In the genomic region with DNA sequence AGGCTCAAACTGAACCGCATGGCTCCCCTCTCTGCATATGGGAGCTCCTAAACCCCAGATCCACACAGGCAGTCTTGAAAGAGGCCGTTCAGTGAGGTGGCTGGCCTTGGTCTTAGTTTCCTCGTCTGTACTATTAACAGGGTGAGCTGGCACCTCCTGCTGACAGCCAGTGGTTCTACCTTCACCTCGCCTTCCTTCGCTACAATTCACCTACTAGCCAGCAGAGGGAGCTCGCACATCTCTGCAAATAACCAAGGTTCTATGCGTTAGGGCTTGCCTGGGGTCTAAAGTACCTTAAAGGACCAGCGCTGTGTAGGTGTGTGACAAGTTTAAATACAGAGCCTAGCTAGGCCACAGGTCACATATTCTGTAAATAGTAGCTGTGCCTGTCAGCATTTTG, we compare ENCODE assay signal across 9 mouse cellular contexts. TPM values are rescaled to one million over a fixed set of nuclear protein-coding genes. Genes with fewer than 3 reads are reported as not detected.
DNase-seq lines count a peak whose midpoint lies in the region; ATAC-seq and TF ChIP-seq lines count a peak whose summit lies in the region.
"Had no signal": no experiment of that assay in that cellular context is flagged by ENCODE, and none has a peak within 500 bp of the region (broad histone marks: within the 10 kb centered on the region; RNA-seq: fewer than 3 reads in every experiment).

No protein-coding gene starts in this region.

- H3K4me1 ChIP-seq in heart, embryonic 16.5 days (ENCODE audit: control insufficient read depth, insufficient read depth, low read length), result peaks cover 4% of the 10 kb centered on the region; the same call in 1 of the 2 replicates
- H3K4me1 ChIP-seq in liver, embryonic 12.5 days, result peaks cover 5% of the 10 kb centered on the region; the same call in 1 of the 2 replicates
- 0 out of 2 replicates have a peak, but pooled peaks cover 3% of the 10 kb centered on the region for H3K4me1 ChIP-seq in stomach, embryonic 15.5 days

- TF ChIP-seq CTCF in brain, embryonic 14.5 days (IDR thresholded peaks at IDR 0.05; ENCODE audit: borderline replicate concordance, extremely low read depth, insufficient read depth, insufficient read length), result peak; percentile 96

- H3K4me3 ChIP-seq in heart, embryonic 16.5 days (ENCODE audit: low read length), result no peak overlapping the region
- H3K4me3 ChIP-seq in liver, embryonic 12.5 days, result no peak overlapping the region
- no peak overlapping the region for H3K4me3 ChIP-seq in stomach, embryonic 15.5 days (replicated peaks)
- H3K4me3 ChIP-seq: erythroblast, embryonic 14.5 days had no signal

- 0 out of 2 replicates have a peak, but pooled peaks cover 2% of the 10 kb centered on the region for H3K27me3 ChIP-seq in heart, embryonic 16.5 days (ENCODE audit: control insufficient read depth, insufficient read depth, low read length)
- H3K27me3 ChIP-seq in liver, embryonic 12.5 days (replicated peaks), result no peaks in the 10 kb centered on the region
- no peaks in the 10 kb centered on the region for H3K27me3 ChIP-seq in stomach, embryonic 15.5 days (replicated peaks)

- H3K9ac ChIP-seq in heart, embryonic 16.5 days (ENCODE audit: low read length), result no peak overlapping the region
- no peak overlapping the region for H3K9ac ChIP-seq in liver, embryonic 12.5 days
- H3K9ac ChIP-seq in stomach, embryonic 15.5 days, result no peak overlapping the region

- peak; percentile 92 for DNase-seq in brain, embryonic 14.5 days (ENCODE audit: low read depth)
- DNase-seq in fibroblast of lung, adult 2 months (ENCODE audit: low read depth), result peak; percentile 81
- peak; percentile 92 for DNase-seq in kidney, postnatal 14 days
- DNase-seq in neural tube, embryonic 10.5 days (ENCODE audit: extremely low spot score, low spot score), result peak; percentile 84

- no peaks in the 10 kb centered on the region for H3K9me3 ChIP-seq in heart, embryonic 16.5 days (replicated peaks; ENCODE audit: control insufficient read depth, low read length)
- no peaks in the 10 kb centered on the region for H3K9me3 ChIP-seq in liver, embryonic 12.5 days (replicated peaks)
- no peaks in the 10 kb centered on the region for H3K9me3 ChIP-seq in stomach, embryonic 15.5 days

- H3K27ac ChIP-seq in heart, embryonic 16.5 days (ENCODE audit: low read length), result no peak overlapping the region
- no peak overlapping the region for H3K27ac ChIP-seq in liver, embryonic 12.5 days
- H3K27ac ChIP-seq in stomach, embryonic 15.5 days, result no peak overlapping the region

- H3K4me2 ChIP-seq in heart, embryonic 16.5 days (ENCODE audit: low read depth, low read length), result no peak overlapping the region
- H3K4me2 ChIP-seq in liver, embryonic 12.5 days, result no peak overlapping the region
- H3K4me2 ChIP-seq in stomach, embryonic 15.5 days, result no peak overlapping the region

- 6% methylated on average over 8 of the region's 8 CpGs for WGBS in heart, embryonic 16.5 days
- 4% methylated on average over 8 of the region's 8 CpGs for WGBS in liver, embryonic 12.5 days (ENCODE audit: insufficient replicate concordance)
- 7% methylated on average over 8 of the region's 8 CpGs for WGBS in stomach, embryonic 15.5 days

- TF ChIP-seq POLR2A in brain, embryonic 14.5 days (IDR thresholded peaks at IDR 0.05; ENCODE audit: borderline replicate concordance, extremely low read depth, insufficient read depth, insufficient read length, poor library complexity, severe bottlenecking), result no peak

- peak; percentile 84 for ATAC-seq in CD4-positive, CD25-positive, alpha-beta regulatory T cell, adult 4 months
- ATAC-seq in heart, embryonic 16.5 days (replicated peaks; ENCODE audit: extremely low read depth, insufficient read depth, low FRiP score), result 0 out of 2 replicates have a peak, but pooled peaks have one; percentile 40
- peak; percentile 67 for ATAC-seq in liver, embryonic 12.5 days
- ATAC-seq in stomach, embryonic 15.5 days (ENCODE audit: insufficient read depth, low FRiP score, low read depth), result peak; percentile 65

- no peaks in the 10 kb centered on the region for H3K36me3 ChIP-seq in heart, embryonic 16.5 days (ENCODE audit: control insufficient read depth, insufficient read depth)
- H3K36me3 ChIP-seq in liver, embryonic 12.5 days, result no peaks in the 10 kb centered on the region
- no peaks in the 10 kb centered on the region for H3K36me3 ChIP-seq in stomach, embryonic 15.5 days

RNA-seq across cellular contexts. Expression of a gene that starts 9.9 kb away (rescaled TPM):
- polyA plus RNA-seq in CD4-positive, CD25-positive, alpha-beta regulatory T cell, adult 4 months (2017; shearing (Covaris generic)), result not detected
- polyA plus RNA-seq in brain, embryonic 14.5 days (2012; rRNA removed), result not detected in 2 replicates
- polyA plus RNA-seq in heart, embryonic 16.5 days (2015; fragmentation: Nextera tagmentation; extraction: Ambion mirVana), result 0.64 TPM in 1 of 2 replicates, not detected in the other
- not detected in 2 replicates for polyA plus RNA-seq in liver, embryonic 12.5 days (2016; fragmentation: Nextera tagmentation; extraction: Ambion mirVana)
- polyA plus RNA-seq in stomach, embryonic 15.5 days (2015; fragmentation: Nextera tagmentation; extraction: Ambion mirVana), result 34.9 and 49.0 TPM in 2 replicates
- polyA plus RNA-seq: erythroblast, embryonic 14.5 days had no signal

RNA-seq across cellular contexts. Expression of a gene that starts 28.5 kb away (rescaled TPM):
- polyA plus RNA-seq in CD4-positive, CD25-positive, alpha-beta regulatory T cell, adult 4 months (2017; shearing (Covaris generic)), result 1 to 10 TPM in 1 of 2 experiments, not detected in 1; 1.4 TPM
- polyA plus RNA-seq in brain, embryonic 14.5 days (2012; rRNA removed), result 145 and 147 TPM in 2 replicates
- 118 and 121 TPM in 2 replicates for polyA plus RNA-seq in heart, embryonic 16.5 days (2015; fragmentation: Nextera tagmentation; extraction: Ambion mirVana)
- 121 and 124 TPM in 2 replicates for polyA plus RNA-seq in liver, embryonic 12.5 days (2016; fragmentation: Nextera tagmentation; extraction: Ambion mirVana)
- 149 and 159 TPM in 2 replicates for polyA plus RNA-seq in stomach, embryonic 15.5 days (2015; fragmentation: Nextera tagmentation; extraction: Ambion mirVana)

Comparison
In these comparisons a context has a peak if more than half of its experiments do, and no peak if none do; other contexts are left out.
1. RNA of a gene that starts 9.9 kb away (polyA plus RNA-seq): 34.9 to 49.0 TPM in stomach, embryonic 15.5 days; 0.64 TPM in heart, embryonic 16.5 days, not detected in brain, embryonic 14.5 days, not detected in CD4-positive, CD25-positive, alpha-beta regulatory T cell, adult 4 months and not detected in liver, embryonic 12.5 days; every median in the first group is over 10 times any median in the second.
2. RNA of a gene that starts 28.5 kb away (polyA plus RNA-seq): 149 to 159 TPM in stomach, embryonic 15.5 days, 145 to 147 TPM in brain, embryonic 14.5 days, 121 to 124 TPM in liver, embryonic 12.5 days and 118 to 121 TPM in heart, embryonic 16.5 days; 1.4 TPM in CD4-positive, CD25-positive, alpha-beta regulatory T cell, adult 4 months; every median in the first group is over 10 times any median in the second.
3. Peak in every context shown above with its lines, with median percentiles within 50 percentile points of each other: ATAC-seq and DNase-seq.